Mouse (Mus musculus) hindbrain, embryonic 10.5 days (tissue): ENCODE data around the gene Gtf3a. TPM values are rescaled to one million over a fixed set of nuclear protein-coding genes. Genes with fewer than 3 reads are reported as not detected.
"Not testable (repeated sequence)": the region's sequence is repeated elsewhere in the genome, so short reads cannot be mapped to it uniquely, and the experiment has no call there.

Experiments used
- DNase-seq: peaks from one replicate; pipeline ENCODE4 v3.0.0-alpha.2; 2017; ENCODE audit warnings: low spot score
- H3K27ac ChIP-seq: fragments of 300-500 bp; sonication (generic); 2 replicates; pipeline ENCODE4 v1.5.1; 2016; ENCODE audit warnings: mild to moderate bottlenecking, moderate library complexity
- H3K27me3 ChIP-seq: fragments of 300-500 bp; sonication (generic); 2 replicates; pipeline ENCODE4 v1.6.1; 2016; ENCODE audit warnings: mild to moderate bottlenecking; ENCODE audit not compliant: poor library complexity, insufficient read depth, severe bottlenecking
- H3K36me3 ChIP-seq: fragments of 300-500 bp; sonication (generic); 2 replicates; pipeline ENCODE4 v1.6.1; 2016; ENCODE audit warnings: mild to moderate bottlenecking, moderate library complexity
- H3K4me1 ChIP-seq: fragments of 300-500 bp; sonication (generic); replicated peaks from 2 replicates; pipeline ENCODE4 v1.6.1; 2016; ENCODE audit warnings: mild to moderate bottlenecking
- H3K4me3 ChIP-seq: fragments of 300-500 bp; sonication (generic); 2 replicates; pipeline ENCODE4 v1.5.1; 2016; ENCODE audit warnings: mild to moderate bottlenecking, moderate library complexity
- H3K9me3 ChIP-seq: fragments of 300-500 bp; sonication (generic); 2 replicates; pipeline ENCODE4 v1.6.1; 2016; ENCODE audit warnings: mild to moderate bottlenecking, moderate library complexity
- WGBS: fragments of 180-500 bp; shearing (Covaris S2); methylation state at CpG from one replicate; pipeline ENCODE4 v1.1.7; 2016; 5-methylcytosine and 5-hydroxymethylcytosine counted together
- polyA plus RNA-seq: library from polyadenylated mRNA; unstranded; fragments of >200 nt; fragmentation: Nextera tagmentation; extraction: Ambion mirVana; gene quantifications from 2 replicates; pipeline ENCODE4 v1.2.1, GENCODE M21; 2016

The Gtf3a gene
- polyA plus RNA-seq, 1 experiment from 2014 or later = 115 TPM

- Histone ChIP-seq H3K4me3 (peak overlapping the region; percentile 46), H3K27me3 (peaks cover 13% of the 10 kb centered on the region), H3K27ac (peak overlapping the region; percentile 60), H3K4me1 (peaks cover 19% of the 10 kb centered on the region), H3K9me3 (no peaks in the 10 kb centered on the region), H3K36me3 (no peaks in the 10 kb centered on the region)
- no peak for DNase-seq
- 29% methylated on average over 6 of the region's 6 CpGs for WGBS
Measured at GRCm38 (mm10) chr5:146919874-146920273, 28.6 kb upstream of the Gtf3a start.

- H3K27ac ChIP-seq = peak overlapping the region; percentile 60
- peaks cover 13% of the 10 kb centered on the region for H3K27me3 ChIP-seq
- no peaks in the 10 kb centered on the region for H3K9me3 ChIP-seq
- H3K4me1 ChIP-seq = peaks cover 19% of the 10 kb centered on the region
- H3K4me3 ChIP-seq = peak overlapping the region; percentile 46
- no peaks in the 10 kb centered on the region for H3K36me3 ChIP-seq
- 5% methylated on average over 26 of the region's 27 CpGs for WGBS
- DNase-seq = peak; percentile 27
Measured at GRCm38 (mm10) chr5:146920314-146921161, 27.9 kb upstream of the Gtf3a start.

- Histone ChIP-seq H3K4me1 (peaks cover 19% of the 10 kb centered on the region), H3K9me3 (no peaks in the 10 kb centered on the region), H3K36me3 (no peaks in the 10 kb centered on the region), H3K27ac (no peak overlapping the region), H3K4me3 (no peak overlapping the region), H3K27me3 (peaks cover 13% of the 10 kb centered on the region)
- 42% methylated on average over 8 of the region's 8 CpGs for WGBS
- DNase-seq = no peak
Measured at GRCm38 (mm10) chr5:146921224-146921623, 27.2 kb upstream of the Gtf3a start.

GRCm38 (mm10) chr5:146923547-146923946 lies 24.9 kb upstream of the Gtf3a start:
- H3K4me1 ChIP-seq = peaks cover 19% of the 10 kb centered on the region
- no peaks in the 10 kb centered on the region for H3K9me3 ChIP-seq
- H3K27me3 ChIP-seq = peaks cover 13% of the 10 kb centered on the region
- no peak overlapping the region for H3K4me3 ChIP-seq
- H3K27ac ChIP-seq = no peak overlapping the region
- DNase-seq = no peak
- WGBS = 77% methylated on average over 5 of the region's 5 CpGs
- no peaks in the 10 kb centered on the region for H3K36me3 ChIP-seq

GRCm38 (mm10) chr5:146926673-146927072 lies 21.8 kb upstream of the Gtf3a start:
- H3K4me1 ChIP-seq = no peaks in the 10 kb centered on the region
- 83% methylated on average over 5 of the region's 5 CpGs for WGBS
- no peaks in the 10 kb centered on the region for H3K36me3 ChIP-seq
- no peak for DNase-seq
- no peaks in the 10 kb centered on the region for H3K9me3 ChIP-seq
- no peaks in the 10 kb centered on the region for H3K27me3 ChIP-seq
- no peak overlapping the region for H3K27ac ChIP-seq
- no peak overlapping the region for H3K4me3 ChIP-seq

GRCm38 (mm10) chr5:146931422-146931821 lies 17.0 kb upstream of the Gtf3a start:
- Histone ChIP-seq H3K4me1 (no peaks in the 10 kb centered on the region), H3K27ac (no peak overlapping the region), H3K9me3 (no peaks in the 10 kb centered on the region), H3K36me3 (no peaks in the 10 kb centered on the region), H3K4me3 (no peak overlapping the region), H3K27me3 (peaks cover 4% of the 10 kb centered on the region; the same call in 1 of the 2 replicates)
- 91% methylated on average over 7 of the region's 7 CpGs for WGBS
- DNase-seq = no peak

- DNase-seq = no peak
- Histone ChIP-seq H3K4me3 (no peak overlapping the region), H3K4me1 (no peaks in the 10 kb centered on the region), H3K36me3 (no peaks in the 10 kb centered on the region), H3K9me3 (no peaks in the 10 kb centered on the region), H3K27ac (no peak overlapping the region), H3K27me3 (peaks cover 4% of the 10 kb centered on the region; the same call in 1 of the 2 replicates)
- WGBS = 84% methylated on average over 16 of the region's 16 CpGs
Measured at GRCm38 (mm10) chr5:146931904-146932553, 16.4 kb upstream of the Gtf3a start.

- DNase-seq = no peak
- no peaks in the 10 kb centered on the region for H3K9me3 ChIP-seq
- H3K36me3 ChIP-seq = no peaks in the 10 kb centered on the region
- peaks cover 13% of the 10 kb centered on the region; the same call in 1 of the 2 replicates for H3K27me3 ChIP-seq
- H3K4me3 ChIP-seq = no peak overlapping the region
- H3K4me1 ChIP-seq = no peaks in the 10 kb centered on the region
- H3K27ac ChIP-seq = no peak overlapping the region
- 85% methylated on average over 12 of the region's 12 CpGs for WGBS
Measured at GRCm38 (mm10) chr5:146933466-146933865, 15.0 kb upstream of the Gtf3a start.

- Histone ChIP-seq H3K36me3 (no peaks in the 10 kb centered on the region), H3K9me3 (peaks cover 3% of the 10 kb centered on the region; the same call in 1 of the 2 replicates), H3K27ac (no peak overlapping the region), H3K4me1 (0 out of 2 replicates have a peak, but pooled peaks cover 3% of the 10 kb centered on the region), H3K4me3 (no peak overlapping the region), H3K27me3 (peaks cover 13% of the 10 kb centered on the region; the same call in 1 of the 2 replicates)
- no peak for DNase-seq
- WGBS = 87% methylated on average over 32 of the region's 32 CpGs
Measured at GRCm38 (mm10) chr5:146937541-146938503, 10.6 kb upstream of the Gtf3a start.

- Histone ChIP-seq H3K36me3 (no peaks in the 10 kb centered on the region), H3K27me3 (peaks cover 9% of the 10 kb centered on the region; the same call in 1 of the 2 replicates), H3K4me1 (0 out of 2 replicates have a peak, but pooled peaks cover 3% of the 10 kb centered on the region), H3K9me3 (peaks cover 3% of the 10 kb centered on the region; the same call in 1 of the 2 replicates), H3K4me3 (no peak overlapping the region), H3K27ac (no peak overlapping the region)
- no peak for DNase-seq
- WGBS = 86% methylated on average over 16 of the region's 16 CpGs
Measured at GRCm38 (mm10) chr5:146939109-146939796, 9.2 kb upstream of the Gtf3a start.

- no peak for DNase-seq
- H3K36me3 ChIP-seq = no peaks in the 10 kb centered on the region
- 27% methylated on average over 7 of the region's 7 CpGs for WGBS
- H3K27me3 ChIP-seq = peaks cover 9% of the 10 kb centered on the region; the same call in 1 of the 2 replicates
- H3K4me1 ChIP-seq = 0 out of 2 replicates have a peak, but pooled peaks cover 3% of the 10 kb centered on the region
- no peak overlapping the region for H3K27ac ChIP-seq
- no peak overlapping the region for H3K4me3 ChIP-seq
- peaks cover 6% of the 10 kb centered on the region for H3K9me3 ChIP-seq
Measured at GRCm38 (mm10) chr5:146940219-146940618, 8.2 kb upstream of the Gtf3a start.

GRCm38 (mm10) chr5:146941939-146942338 lies 6.5 kb upstream of the Gtf3a start:
- WGBS = 26% methylated on average over 2 of the region's 2 CpGs
- not testable (repeated sequence) for H3K27me3 ChIP-seq

More at GRCm38 (mm10) chr5:146941939-146942338, 6.5 kb upstream of the Gtf3a start:
- not testable (repeated sequence) for H3K4me3 ChIP-seq, H3K27ac ChIP-seq, H3K4me1 ChIP-seq, H3K36me3 ChIP-seq, H3K9me3 ChIP-seq
- peak; percentile 25 for DNase-seq
